Mouse (Mus musculus) C2C12 (cell line): ENCODE results near the gene Trhde.

Experiments used
- CEBPB ChIP-seq: IDR thresholded peaks from one replicate; pipeline ENCODE4 v1.6.1; 2011; ENCODE audit warnings: low read depth, mild to moderate bottlenecking, control low read depth, moderate library complexity
- CTCF ChIP-seq: IDR thresholded peaks from one replicate; pipeline ENCODE4 v1.5.1; 2011; ENCODE audit not compliant: control insufficient read depth, insufficient read depth, insufficient read length

- TF ChIP-seq CTCF, result no peak
- no peak for TF ChIP-seq CEBPB
These were observed 223.2 kb downstream of the Trhde start for GRCm38 (mm10) chr10:114578926-114579325.
